Mouse (Mus musculus): Measurements from ENCODE around the gene Dtnbp1.

DNA sequence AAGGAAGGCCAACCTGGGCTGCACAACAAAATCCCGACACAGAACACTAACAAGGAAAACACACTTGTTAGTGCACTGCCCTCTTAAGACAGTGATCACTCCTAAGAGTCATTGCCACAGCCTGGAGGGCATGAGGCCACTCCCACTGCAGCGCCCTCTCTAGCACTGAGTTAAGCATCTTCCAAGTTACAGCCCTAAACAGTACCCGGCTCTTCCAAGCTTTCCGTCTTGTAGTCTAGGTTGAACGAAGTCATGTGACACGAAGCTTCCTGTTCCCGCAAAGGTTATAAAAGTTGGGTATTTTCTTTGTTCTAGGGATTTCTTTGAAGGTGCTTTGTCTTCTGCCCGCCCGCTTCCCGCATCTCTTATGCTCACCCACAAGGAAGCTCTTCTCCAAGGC lies 22.9 kb upstream of the Dtnbp1 start:
- TF ChIP-seq ZNF384 (IDR thresholded peaks at IDR 0.05; ENCODE audit: low read depth, low read length) (no peak), E2F4 (IDR thresholded peaks at IDR 0.05; ENCODE audit: borderline replicate concordance, low read depth, low read length) (no peak), MAX (IDR thresholded peaks at IDR 0.05; ENCODE audit: low read length) (no peak), ETS1 (IDR thresholded peaks at IDR 0.05; ENCODE audit: low read depth, low read length) (no peak), EP300 (IDR thresholded peaks at IDR 0.05; ENCODE audit: low read depth in 1 of 2, low read length in 2 of 2) (no peak), MYC (IDR thresholded peaks at IDR 0.05; ENCODE audit: low read depth, low read length) (no peak), UBTF (IDR thresholded peaks at IDR 0.05; ENCODE audit: borderline replicate concordance, insufficient read depth, low read depth, low read length) (no peak), POLR2A (IDR thresholded peaks at IDR 0.05; ENCODE audit: control insufficient read depth in 1 of 2, insufficient read depth in 1 of 2, low read depth in 1 of 2, low read length in 2 of 2, poor library complexity in 1 of 2) (no peak), ZC3H11A (IDR thresholded peaks at IDR 0.05; ENCODE audit: low read depth, low read length) (no peak), MEF2A (IDR thresholded peaks at IDR 0.05; ENCODE audit: extremely low read depth, insufficient replicate concordance, low read depth, low read length, poor library complexity, severe bottlenecking) (no peak), KAT2A (conservative IDR thresholded peaks at IDR 0.05; ENCODE audit: low read depth, low read length) (no peak), SIN3A (IDR thresholded peaks at IDR 0.05; ENCODE audit: low read length) (no peak)
